Mouse (Mus musculus) induced T-regulatory cell, adult 2 months (primary cell): ENCODE data around the gene Scarb1.

ENCODE experiments used
- DNase-seq: peaks from one replicate; pipeline ENCODE4 v3.0.0-alpha.2; 2012; ENCODE audit warnings: low read depth

The Scarb1 gene

DNA sequence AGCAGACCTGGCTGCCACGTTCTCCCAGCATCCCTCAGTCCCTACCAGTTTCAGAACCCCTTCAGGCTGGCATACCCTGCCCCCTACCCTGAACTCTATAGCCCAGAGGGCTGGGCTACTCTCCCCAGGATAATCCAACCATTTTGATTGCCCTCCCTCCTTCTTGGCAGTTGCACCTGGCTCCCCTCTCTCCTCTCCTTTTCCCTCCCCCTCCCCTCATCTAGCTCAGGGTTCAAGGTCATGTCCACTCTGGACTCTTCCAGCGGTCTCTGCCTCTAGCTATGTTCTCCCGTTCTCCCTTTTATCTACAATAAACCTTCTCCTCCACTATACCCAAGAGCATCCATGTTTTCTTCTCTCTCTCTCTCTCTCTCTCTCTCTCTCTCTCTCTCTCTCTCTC is 9.1 kb downstream of the Scarb1 start:
- no peak for DNase-seq

DNA sequence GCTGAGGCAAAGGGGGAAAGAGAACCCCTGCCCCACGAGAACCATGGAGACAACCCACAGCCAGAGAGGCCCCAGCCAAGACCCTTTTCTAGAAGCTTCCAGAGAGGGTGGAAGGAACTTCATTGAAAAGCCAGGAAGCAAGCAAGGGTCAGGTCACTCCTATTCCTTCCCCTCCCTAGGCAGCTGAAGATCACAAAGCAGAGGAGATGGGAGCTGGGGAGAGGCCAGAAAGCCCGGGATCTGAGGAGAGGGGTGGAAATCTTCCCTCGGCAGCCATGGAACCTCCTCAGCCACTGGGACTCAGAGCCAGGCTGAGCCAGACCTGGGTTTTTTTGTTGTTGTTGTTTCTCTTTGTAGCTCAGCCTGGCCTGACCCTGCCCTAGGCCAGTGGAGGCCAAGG is 9.8 kb downstream of the Scarb1 start:
- no peak for DNase-seq

DNA sequence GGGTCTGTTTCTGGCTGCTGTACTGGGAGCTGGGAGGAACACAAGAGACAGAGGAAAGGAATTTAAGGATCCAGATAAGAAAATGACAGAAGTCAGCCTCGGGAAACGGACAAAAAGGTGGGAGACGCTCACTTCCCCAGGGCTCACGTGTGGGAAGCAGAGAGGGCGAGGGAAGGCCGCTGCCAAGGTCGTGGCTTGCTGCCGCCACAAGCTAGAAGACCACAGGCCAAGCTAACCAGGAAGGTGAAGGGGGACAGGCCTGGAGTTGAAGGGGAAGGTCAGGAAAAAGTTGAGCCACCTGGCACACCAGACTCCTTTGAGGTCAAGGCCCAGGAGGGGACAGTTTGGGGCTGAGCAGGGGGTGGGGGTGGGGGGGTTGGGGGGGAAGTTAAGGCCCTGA is 10.2 kb downstream of the Scarb1 start:
- no peak for DNase-seq

DNA sequence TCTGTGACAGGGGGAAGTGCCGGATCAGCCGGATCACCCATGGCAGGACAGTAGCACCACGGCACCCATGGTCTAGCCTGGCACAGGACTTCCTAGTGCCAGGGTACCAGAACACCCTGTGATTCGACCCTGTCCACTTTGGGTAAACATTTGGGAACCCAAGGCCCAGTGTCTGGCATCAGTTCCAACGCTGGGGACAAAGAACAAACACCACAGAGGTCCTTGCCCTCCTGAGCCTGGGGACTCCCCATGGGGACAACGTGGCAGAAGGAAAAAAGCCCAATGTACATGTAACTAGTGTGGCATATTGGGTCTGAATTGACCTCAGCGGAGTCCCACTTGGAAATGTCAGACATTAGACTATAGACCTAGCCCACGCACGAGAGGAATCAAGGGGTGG is 10.7 kb downstream of the Scarb1 start:
- DNase-seq: no peak

DNA sequence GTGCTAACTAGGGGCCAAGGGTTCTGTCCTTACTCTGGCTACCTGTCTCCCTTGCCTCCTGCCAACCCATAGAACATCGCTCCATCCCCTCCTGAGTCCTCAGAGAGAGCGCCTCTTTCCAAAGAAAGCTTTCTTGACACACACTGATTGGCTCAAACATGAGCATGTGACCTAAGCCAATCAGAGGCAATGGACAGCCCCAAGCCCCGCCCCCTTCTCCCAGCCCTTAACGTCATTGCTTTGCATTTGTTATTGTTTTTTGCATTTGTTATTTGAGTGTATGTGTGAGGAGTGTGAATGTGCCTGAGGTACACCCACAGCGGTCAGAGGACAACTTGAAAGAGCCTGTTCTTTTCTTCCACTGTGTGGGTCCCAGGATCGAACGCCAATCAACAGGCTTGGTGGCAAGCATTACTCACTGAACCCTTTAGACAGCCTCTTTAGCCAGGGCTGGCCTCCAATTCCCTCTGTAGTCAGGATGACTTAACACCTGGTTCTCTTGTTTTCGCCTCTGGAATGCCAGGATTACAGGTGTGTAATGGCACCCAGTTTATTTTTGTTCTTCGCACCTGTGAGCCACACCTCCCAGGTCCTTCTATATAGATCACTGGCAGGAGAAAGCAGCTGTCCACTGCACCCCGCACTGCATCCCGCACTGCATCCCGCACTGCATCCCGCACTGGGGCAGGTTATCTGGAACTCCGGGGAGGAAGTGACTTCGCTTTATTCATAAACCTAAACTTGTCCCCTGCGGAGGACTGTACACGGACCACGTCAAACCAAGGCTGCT is 13.1 kb downstream of the Scarb1 start:
- no peak for DNase-seq

DNA sequence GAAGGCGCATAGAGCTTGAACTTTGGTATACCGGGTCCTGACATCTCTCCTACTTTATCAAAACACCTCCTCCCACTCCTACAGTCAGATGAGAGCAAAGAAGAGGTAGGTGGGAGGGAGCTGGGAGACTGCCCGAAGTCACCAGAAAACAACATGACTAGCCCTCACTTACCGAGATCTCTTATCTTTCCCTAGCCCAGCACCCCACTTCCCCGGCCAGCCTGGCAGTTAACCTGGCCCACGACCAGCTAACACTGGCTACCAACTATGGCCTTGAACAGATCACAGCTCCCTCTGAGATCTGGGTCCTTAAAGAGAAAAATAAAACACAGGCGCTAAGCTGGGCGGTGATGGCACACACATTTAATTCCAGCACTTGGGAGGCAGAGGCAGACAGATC is 14.5 kb downstream of the Scarb1 start:
- DNase-seq: no peak

DNA sequence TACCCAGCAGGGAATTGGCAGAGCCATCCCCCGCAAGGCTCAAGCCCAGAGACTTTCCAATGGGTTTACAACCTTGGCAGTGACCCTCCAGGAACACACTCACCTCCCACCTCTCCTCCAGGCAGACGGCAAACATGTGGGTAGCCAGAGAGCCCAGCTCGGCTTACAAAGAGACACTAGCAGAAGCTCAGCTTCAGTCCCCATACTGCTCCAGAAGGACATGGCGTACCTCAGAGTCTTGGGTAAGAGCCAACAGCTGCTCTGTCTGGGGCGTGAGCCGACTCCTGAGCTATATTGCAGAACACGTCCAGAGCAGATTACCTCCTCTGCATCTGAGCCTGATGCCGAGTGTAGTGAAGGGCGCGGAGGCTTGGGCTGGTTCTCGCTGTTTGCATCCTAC is 15.0 kb downstream of the Scarb1 start:
- no peak for DNase-seq

DNA sequence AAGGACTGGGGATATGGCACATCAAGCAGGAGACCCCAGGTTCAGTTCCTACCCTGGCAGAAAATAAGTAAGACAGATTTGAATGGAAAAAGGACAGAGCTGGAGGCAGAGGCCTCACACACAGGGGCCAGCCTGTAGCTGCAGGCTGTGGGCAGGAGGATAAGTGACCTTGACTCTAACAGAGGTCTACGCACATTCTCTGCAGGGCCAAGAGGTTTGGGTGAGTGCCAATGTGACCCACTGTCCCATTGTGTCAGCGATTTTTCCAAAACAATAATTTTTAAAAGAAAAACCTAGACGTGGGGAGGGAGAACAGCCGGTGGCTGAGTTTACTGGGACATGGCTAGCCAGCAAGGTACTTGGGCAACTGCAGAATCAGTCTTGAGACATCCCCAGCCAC is 15.6 kb downstream of the Scarb1 start:
- no peak for DNase-seq

DNA sequence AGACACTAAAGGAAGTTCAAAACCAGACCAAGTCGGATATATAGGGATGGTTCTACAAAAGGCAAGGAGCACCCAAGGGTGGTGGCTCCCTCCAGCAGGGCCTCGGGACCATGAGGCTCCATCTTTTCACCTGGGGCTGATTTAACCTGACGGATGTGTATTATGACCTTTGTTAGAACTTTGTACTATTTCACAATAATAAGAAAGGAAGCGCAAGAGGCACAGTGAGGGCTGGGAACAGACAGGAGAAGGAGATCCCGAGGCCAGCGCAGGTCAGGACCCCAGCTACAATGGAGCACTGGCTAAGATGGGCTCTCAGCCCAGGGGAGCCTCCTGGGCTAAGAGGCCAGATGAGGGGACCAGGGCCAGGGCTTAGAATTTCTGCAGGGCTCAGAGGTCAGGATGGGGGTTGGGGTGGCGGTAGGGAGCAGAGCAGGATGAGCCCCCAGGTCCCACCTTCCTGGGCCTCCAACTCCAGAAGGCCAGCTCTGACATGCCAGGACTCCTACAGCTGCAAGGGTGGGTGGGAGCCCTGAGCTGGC is 16.9 kb downstream of the Scarb1 start:
- no peak for DNase-seq

DNA sequence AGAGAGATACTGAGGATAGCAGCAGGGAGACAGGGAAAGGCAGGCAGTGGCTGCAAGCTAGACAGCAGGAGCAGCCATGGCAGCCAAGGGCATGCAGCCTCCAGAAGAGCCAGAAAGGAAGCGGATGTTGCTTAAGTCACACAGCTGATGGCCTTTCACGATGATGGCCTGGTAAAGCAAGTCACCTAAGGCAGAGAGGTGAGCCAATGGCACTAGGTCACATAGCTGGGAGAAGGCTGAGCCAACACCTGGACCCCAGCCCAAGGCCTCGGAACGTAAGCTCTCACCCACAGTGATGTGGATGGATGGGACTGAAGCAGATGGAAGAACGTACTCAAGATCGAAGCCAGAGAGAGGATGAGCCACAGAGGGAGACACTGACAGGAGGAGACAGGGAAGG is 17.8 kb downstream of the Scarb1 start:
- DNase-seq: no peak

DNA sequence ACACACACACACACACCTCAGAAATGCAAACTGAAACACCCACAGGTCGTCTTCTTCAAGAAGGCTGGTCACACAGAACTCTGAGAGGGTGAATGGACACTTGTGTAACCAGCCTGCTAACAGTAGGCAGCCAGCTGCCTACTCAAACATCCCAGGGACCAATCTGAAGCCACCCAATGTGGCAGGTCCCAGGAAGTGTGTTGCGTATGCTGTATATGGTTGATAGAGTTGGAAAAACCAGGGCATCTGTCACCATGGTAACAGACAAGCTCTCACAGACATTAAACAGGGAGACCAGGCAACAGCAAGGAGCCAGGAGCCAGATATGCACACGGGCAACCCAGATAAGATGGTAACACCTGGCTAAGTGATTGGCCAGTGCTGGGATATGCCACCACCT is 19.1 kb downstream of the Scarb1 start:
- no peak for DNase-seq

DNA sequence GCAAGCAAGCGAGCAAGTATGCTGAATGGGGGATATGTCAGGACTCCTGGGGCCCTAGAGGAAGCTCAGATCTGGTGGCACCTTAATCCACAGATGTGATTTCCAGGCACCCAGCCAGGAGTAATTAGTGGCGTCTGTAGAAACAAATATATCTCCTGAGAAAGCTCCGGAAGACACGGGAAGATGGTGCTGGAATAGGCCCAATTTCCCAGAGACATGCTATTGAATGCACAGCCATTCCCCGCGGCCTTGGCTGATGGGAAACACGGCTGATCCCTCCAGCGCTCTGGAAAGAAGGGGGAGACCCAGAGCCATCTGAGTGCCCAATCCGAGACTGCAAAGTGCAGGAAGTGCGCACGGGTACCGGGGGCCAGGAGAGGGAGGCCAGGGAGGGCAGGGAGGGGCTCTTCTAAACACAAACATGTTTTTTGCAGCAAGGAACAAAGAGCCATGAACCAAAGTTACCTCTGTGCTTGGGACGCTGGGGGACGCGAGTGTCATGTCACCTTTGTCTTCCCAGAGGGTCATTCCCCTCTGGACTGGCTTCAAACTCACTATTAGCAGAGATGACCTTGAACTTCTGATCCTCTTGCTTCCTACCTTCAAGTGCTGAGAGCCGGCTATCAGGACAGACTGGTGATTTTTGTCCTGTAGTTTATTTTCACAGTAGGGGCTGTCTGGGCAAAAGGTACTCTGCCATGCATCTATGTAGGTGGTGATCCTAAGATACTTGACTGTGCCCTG is 21.7 kb downstream of the Scarb1 start:
- no peak for DNase-seq

DNA sequence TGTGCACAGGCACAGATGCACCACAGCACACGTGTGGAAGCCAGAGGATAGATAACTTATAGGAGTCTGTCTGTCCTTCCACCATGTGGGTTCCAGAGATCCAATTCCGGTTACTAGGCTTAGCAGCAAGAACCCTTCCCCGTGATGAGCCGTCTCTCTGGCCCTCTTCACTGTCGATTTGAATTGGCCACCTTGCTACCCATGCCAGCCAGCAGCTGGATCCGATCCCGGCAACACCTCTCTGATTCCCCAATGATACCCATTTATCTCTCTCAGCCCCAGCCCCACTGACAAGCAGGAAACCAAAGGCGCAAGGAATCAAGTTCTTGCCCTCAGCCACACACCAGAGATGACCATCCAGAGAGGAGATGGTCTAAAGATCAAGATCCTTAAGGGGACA is 22.9 kb downstream of the Scarb1 start:
- no peak for DNase-seq

DNA sequence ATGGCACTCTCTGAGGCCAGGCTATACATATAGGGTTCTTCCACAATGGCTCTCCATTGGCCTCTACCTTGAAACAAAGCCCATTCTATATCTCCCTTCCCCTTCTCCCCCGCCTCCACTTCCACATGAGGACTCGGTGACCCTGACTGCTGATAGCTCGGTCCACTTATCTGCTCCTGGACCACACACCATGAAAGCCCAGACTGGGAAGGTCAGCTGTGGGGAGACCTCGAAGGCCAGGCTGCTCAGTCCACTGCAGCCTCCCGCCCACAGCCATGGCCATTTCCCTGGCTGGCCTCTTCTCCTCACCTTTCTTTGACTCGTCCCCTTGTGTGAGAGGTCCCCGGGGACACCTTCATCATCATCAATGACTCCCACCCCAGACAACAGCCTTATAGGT is 23.6 kb downstream of the Scarb1 start:
- DNase-seq: no peak

DNA sequence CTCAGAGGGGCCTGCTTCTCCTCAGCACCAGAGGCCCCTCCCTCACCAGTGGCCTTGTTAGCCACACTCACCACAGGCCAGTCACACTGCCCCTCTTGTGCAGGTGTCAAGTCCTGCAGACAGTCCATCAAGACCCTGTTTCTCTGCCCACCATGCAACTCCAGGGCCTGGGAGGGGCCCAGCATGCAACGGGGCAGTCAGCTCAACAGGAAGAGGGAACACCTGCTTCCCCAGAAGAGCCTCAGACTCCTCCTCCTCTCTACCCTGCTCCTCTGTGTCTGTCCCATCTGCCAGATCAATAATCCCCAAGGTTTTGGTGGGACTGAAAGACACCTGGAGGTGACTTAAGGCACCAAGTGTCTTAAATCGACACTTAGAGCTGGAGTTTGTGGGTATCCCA is 24.1 kb downstream of the Scarb1 start:
- DNase-seq: no peak

DNA sequence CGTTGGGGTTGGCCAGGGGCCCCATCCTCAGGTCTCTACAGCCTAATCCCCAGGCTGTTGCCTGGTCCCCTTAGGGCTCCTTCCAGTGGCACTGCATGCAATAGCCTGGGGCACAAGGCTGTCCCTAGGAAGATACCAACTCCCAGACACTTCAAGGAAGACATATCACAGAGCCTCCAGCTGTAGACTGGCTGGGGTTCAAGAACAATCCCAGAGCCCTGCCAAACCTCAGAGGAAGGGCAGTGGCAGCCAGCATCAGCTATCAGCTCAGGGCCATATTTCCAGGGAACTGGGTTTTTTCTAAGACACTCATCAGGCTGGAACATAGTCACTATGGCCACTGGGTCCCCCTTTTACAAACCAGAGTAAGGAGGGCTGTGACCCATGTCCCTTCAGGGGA is 25.8 kb downstream of the Scarb1 start:
- DNase-seq: no peak

DNA sequence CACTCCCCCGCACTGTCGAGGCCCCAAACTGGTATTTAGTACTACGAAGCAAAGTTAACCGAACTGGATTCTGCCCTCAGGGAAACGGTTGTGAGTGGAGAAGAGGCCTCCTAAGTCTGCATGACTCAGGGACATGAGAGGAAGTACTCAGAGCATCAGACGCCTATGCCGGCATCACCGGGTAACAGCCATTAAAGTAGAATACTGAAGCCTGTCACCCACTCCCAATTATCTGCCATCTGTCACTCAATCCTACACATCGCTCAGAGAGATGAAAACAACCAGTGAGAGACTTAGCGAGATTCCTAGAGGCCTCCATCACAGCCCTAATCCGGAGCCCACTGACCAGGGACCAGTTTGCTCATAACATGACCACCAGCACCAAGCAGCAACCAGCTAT is 26.9 kb downstream of the Scarb1 start:
- DNase-seq: no peak

DNA sequence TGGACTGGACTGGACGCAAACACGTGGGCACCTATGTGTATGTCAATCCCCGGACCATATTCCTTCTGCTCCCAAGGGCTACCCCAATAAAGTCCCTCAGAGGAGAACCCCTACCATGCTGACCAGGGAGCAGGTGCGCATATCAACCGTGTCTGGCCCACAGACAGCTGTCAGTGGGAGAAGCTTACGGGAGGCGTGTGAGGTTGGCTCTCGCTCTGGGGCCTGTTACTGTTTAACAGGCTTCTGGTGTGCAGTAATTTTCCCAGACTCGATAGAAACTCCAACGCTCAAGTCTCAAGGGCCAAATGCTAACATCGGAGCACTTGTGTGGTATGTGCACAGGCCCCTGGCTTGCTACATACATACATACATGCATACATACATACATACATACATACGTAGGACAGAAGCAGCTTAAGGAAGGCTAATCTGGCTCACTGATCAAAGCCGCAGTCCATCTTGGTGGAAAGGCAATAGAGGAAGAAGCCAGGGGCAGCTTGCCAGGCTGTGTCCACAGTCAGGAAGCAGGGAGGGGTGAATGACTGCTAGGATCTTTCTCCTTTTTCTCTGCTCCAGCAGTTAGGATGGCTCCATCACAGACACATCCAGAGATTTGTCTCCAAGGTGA is 27.8 kb downstream of the Scarb1 start:
- DNase-seq: no peak

DNA sequence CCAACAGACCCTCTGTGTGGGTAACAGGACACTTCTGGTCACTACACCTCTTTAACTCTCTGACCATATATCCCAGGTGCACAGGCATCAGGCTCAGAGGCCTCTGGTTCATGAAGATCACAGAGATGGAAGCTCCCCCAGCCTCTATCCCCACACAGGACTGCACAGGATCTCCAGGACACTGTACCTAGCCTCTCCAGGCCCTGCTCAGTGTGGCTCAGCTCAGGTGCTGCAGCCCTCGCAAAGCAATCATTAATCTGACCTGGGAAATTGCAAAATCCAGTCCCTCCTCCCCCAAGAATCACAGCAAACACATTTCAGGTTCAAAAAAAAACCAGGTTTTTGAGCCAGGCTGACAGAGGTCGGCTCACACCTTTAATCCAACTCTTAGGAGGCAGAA is 29.9 kb downstream of the Scarb1 start:
- DNase-seq: no peak

DNA sequence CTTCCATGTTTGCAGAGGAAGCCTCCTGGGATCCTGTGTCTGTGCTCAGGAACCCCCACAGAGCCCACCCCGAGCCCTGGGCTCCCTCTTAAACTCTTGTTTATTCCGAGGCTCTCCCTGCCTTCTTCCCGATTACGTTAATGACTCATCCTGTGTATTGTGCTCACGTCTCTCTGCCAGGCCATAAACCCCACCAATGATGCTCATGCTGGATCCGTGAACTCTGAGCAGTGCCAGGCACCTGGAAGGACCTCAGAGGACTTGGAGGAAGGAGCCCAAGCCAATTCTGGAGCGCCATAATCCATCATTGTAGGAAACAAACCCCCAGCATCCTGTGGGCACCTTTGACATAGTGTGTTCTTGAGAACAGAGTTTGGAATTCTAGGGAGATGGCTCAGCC is 31.7 kb downstream of the Scarb1 start:
- no peak for DNase-seq

DNA sequence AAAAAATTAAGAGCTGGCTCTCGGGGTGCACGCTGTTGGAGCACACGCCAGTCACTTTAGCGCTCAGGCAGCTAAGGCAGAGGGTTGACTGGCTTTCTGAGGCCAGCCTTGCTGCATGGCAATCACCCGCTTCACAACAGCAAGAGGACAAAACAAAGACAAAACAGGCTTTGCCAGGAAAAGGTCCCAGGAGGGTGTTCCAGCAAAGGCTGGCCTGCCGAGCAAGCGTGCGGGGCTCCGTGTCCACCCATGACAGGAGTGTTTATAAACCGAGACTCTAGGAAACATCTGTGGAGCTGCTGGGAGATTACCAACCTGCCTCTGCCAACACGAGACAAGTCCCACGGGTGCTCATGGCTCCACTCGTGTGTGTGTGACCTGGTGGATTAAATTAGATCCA is 34.1 kb downstream of the Scarb1 start:
- no peak for DNase-seq

DNA sequence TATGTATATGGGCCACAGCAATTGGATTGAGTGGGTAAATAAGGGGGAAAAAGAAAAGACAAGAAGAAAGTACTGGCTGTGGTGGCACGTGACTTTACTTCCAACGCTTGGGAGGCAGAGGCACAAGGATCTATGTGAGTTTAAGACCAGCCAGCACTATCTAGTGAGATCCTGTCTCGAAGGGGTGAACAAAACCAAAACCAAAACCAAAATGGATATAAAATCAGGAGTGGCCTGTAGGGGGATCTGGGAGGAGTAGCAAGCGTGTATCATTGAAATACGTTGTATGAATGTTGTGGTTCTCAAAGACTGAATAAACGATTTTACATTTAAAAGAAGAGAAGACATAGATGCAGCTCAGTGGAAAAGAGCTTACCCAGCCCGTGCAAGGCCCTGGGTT is 34.5 kb downstream of the Scarb1 start:
- DNase-seq: peak; percentile 73
